Mouse (Mus musculus) cortical plate, adult 2 months (tissue): ENCODE measurements at regions not wholly inside any gene's neighbourhood (a gene's known extent, or its start where the extent isn't known, plus 50 kb on each side); places are given as distances from the start of the nearest gene placed in this dataset.

Source experiments
- H3K27ac ChIP-seq: fragments of 200-500 bp; 2 replicates; pipeline ENCODE4 v1.5.1; 2012; ENCODE audit warnings: low read length, control low read depth, inconsistent platforms; ENCODE audit not compliant: insufficient read depth
- H3K4me1 ChIP-seq: fragments of 200-500 bp; 2 replicates; pipeline ENCODE4 v1.6.1; 2011; ENCODE audit warnings: low read length; ENCODE audit not compliant: control insufficient read depth, insufficient read depth
- H3K4me3 ChIP-seq: fragments of 200-500 bp; 2 replicates; pipeline ENCODE4 v1.5.1; 2011; ENCODE audit warnings: mild to moderate bottlenecking, low read length, control low read depth; ENCODE audit not compliant: insufficient read depth
- CTCF ChIP-seq: fragments of 200-500 bp; IDR thresholded peaks from 2 replicates; pipeline ENCODE4 v1.5.1; 2011; ENCODE audit warnings: mild to moderate bottlenecking, control low read depth, low read length; ENCODE audit not compliant: insufficient read depth; ENCODE audit errors: extremely low read depth
- POLR2A ChIP-seq: fragments of 200-500 bp; IDR thresholded peaks from 2 replicates; pipeline ENCODE4 v1.6.1; 2011; ENCODE audit warnings: mild to moderate bottlenecking, low read length, control low read depth; ENCODE audit not compliant: insufficient read depth; ENCODE audit errors: extremely low read depth

DNA sequence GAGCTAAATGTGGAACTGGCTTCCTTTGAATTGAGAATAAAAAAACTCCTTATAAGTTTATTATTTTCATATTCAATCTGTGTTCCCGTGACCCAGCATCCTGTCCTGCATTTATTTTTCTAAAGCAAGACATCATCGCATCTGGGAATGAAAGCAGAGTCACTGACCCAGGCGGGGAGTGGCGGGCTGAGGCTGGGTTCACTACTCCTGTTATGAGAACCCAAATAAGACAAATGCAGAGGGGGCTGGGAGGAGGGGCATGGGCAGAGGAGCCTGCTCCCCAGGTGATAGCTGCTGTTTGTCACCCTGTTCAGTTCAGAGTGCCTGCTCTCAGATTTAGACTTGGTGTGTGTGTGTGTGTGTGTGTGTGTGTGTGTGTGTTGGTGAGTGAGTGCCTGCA lies 102.0 kb downstream of the Nxnl2 start:
- Histone ChIP-seq H3K27ac (no peak overlapping the region), H3K4me1 (no peaks in the 10 kb centered on the region), H3K4me3 (no peak overlapping the region)
- TF ChIP-seq POLR2A (no peak), CTCF (no peak)

DNA sequence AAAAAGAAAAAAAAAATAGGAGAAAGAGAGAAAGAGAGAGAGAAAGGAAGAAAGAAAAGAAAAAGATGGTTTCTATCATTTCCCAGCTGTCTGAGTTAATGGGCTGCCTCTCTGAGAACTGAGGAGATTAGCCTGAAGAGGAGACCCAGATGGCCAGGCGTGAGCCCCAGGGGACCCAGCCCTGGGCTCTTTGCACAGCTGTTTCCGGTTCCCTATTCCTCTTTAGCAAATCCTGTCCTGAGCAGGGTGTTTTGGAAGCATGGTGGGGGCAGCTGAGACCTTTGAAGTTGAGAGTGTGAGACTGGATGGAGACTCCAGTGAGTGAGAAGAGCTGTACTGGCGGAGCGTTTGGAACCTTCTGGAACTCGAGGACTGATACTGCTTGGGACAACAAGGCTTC lies 103.8 kb downstream of the Nxnl2 start:
- TF ChIP-seq POLR2A (no peak), CTCF (no peak)
- no peak overlapping the region for H3K27ac ChIP-seq
- H3K4me3 ChIP-seq = no peak overlapping the region
- no peaks in the 10 kb centered on the region for H3K4me1 ChIP-seq

DNA sequence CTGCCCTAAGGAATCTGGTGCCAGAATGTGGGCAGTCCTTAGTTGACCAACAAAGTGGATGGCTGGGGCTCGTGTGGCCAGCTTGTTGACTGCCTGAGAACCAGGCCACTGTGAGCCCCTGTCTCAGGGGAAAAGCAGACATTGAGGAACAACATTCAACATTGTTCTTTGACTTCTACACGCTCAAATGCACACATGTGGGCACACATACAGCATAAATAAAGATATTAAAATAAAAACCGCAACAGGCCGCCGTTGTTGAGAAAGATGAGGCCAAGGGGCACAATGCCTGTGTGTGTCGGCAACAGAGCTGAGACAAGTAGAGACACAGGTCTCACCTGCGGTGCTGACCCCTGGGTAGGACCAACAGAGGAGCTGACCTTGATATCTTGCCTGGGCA lies 105.8 kb downstream of the Nxnl2 start:
- Histone ChIP-seq H3K4me3 (no peak overlapping the region), H3K27ac (no peak overlapping the region), H3K4me1 (no peaks in the 10 kb centered on the region)
- TF ChIP-seq POLR2A (no peak), CTCF (no peak)

DNA sequence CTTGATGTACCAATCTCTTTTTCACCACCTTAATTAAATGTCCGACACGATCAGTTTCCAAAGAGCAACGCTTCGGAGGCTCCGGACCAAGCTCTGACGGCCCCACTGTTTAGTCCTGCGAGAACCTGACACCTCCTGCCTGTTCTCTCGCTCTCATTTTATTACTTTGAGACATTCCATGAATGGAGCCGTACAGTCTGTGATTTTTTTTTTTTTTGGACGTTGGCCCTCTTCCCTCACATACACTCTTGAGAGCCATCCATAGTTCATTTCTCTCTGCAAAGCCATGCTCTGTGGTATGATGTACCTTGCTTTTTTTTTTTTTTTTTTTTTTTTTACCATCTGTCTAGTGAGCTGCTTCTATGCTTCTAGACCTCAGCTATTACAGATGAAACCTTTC lies 106.7 kb downstream of the Nxnl2 start:
- H3K4me3 ChIP-seq = no peak overlapping the region
- TF ChIP-seq CTCF (no peak), POLR2A (no peak)
- H3K4me1 ChIP-seq = no peaks in the 10 kb centered on the region
- no peak overlapping the region for H3K27ac ChIP-seq

DNA sequence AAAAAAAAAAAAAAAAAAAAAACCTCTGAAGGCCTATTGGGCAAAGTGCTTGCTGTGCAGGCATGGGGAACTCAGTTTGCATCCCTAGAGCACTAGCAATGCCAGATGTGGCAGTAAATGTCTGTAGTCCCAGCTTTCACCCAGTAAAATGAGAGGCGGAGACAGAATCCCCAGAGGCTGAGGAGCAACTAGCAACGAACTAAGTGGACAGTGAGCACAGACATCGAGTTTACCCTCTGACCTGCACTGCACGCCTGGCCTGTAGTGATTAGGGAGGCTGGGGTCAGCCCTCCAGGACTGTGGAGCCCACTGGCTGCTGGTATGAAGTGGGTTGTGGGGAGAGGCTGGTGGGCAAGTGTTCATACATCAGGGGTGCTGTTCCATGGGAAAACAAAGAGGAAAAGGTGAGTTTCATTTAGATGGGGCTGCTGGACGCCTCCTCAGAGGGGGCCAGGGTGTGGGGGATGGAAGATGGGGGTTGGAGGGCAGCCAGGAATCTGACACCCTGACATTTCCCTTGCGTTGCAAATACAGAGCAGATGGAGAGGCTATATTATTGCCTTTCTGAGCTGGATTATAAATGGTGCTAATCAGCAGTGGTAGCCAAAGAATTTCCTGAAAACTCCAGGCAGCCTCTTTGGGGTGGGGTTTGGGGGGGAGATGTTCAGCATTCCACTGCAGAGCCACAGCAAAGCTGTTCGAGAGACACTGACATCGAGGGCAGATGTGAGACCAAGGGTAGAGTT lies 109.0 kb downstream of the Nxnl2 start:
- H3K4me1 ChIP-seq = no peaks in the 10 kb centered on the region
- H3K4me3 ChIP-seq = no peak overlapping the region
- H3K27ac ChIP-seq = no peak overlapping the region
- TF ChIP-seq CTCF (no peak), POLR2A (no peak)

DNA sequence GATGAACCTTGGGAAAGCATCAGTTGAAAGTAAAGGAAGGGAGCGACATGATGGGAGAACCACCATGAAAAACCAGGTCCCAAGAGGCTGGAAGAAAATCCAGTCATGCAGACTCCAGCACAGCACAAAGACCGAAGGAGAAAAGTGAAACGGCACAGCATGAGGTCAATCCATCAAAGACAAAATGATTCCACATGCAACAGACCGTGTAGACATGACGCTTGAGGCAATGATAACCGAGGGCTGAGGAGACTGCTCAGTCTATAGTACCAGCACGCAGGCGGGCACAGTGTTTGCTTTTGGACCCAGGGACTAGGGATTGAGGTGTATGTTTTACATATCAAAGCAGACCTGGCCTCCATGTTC lies 109.5 kb downstream of the Nxnl2 start:
- Histone ChIP-seq H3K4me1 (no peaks in the 10 kb centered on the region), H3K4me3 (no peak overlapping the region), H3K27ac (no peak overlapping the region)
- TF ChIP-seq CTCF = no peak
- TF ChIP-seq POLR2A = no peak

DNA sequence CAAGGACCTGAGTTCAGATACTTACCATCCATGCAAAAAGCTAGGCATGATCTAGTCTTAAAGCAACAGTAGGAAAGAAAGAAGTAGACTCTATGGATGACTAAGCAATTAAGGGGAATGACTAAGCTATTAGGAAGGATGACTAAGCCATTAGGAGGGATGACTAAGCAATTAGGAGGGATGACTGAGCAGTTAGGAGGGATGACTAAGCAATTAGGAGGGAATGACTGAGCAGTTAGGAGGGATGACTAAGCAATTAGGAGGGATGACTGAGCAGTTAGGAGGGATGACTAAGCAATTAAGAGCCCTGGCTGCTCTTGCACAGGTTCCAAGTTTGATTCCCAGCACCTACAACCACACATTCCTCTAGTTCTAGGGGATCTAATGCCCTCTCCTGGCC lies 113.9 kb downstream of the Nxnl2 start:
- Histone ChIP-seq H3K4me1 (no peaks in the 10 kb centered on the region), H3K27ac (no peak overlapping the region), H3K4me3 (no peak overlapping the region)
- TF ChIP-seq POLR2A = no peak
- TF ChIP-seq CTCF = no peak

DNA sequence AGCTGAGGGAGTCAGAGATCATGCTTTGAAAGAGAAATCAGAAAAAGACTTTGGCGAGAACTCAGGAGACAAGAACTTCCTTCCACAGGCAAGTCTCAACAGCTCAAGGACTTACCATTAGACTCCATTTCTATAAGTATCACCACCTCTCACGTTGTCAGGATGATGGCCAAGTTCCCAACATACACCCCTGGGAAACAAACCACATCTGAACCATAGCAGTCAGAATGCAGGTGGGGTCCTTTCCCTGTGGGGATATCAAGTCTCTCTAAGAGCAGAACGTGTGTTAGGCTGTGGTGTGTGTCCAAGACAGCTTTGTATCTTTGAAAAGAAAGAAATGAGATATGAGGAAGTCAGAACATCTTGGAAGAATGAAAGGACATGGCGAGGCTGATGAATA lies 118.6 kb downstream of the Nxnl2 start:
- Histone ChIP-seq H3K4me3 (no peak overlapping the region), H3K27ac (peak overlapping the region; percentile 27), H3K4me1 (peaks cover 8% of the 10 kb centered on the region)
- no peak for TF ChIP-seq POLR2A
- no peak for TF ChIP-seq CTCF

DNA sequence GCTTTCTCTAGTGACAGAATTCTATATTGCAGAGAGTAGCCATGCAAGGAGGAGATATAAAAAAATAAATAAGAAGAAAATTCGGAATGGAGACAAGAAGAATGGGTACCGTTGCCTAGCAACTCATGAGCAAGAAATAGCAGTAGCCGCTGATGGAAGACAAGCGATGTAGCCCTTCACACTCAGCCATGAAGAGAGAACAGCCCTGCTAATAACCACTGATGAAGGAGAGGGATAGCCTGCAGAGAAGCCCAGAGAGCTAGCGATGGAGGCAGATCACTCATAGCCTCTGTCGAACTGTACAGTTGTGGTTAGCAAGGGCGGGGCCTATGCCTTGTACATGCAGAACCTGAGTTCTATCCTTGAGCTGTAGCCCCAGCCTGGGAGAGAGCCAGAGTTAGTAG lies 118.4 kb upstream of the S1pr3 start:
- H3K4me1 ChIP-seq = peaks cover 8% of the 10 kb centered on the region
- H3K4me3 ChIP-seq = no peak overlapping the region
- peak overlapping the region; percentile 87 for H3K27ac ChIP-seq
- TF ChIP-seq CTCF = no peak
- no peak for TF ChIP-seq POLR2A

DNA sequence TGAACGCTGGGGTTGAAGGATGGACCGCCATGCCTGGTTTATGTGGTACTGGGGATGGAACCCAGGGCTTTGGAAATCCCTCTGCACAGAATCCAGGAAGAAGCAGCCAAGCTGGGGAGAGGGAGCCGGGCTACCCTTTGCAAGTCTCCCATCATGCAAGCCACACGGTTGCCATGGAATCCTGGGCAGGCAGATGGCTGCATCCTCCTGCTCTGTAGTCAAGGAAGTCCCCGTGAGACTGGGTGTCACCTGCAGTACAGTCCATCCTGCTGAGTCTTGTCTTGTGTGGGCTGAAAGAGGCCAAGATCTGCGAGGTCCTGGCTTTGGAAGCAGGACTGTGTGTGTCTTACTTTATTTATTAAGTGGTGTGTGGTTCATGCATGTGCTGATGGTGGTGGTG lies 117.5 kb upstream of the S1pr3 start:
- no peak for TF ChIP-seq POLR2A
- TF ChIP-seq CTCF = no peak
- peaks cover 8% of the 10 kb centered on the region for H3K4me1 ChIP-seq
- no peak overlapping the region; the same call in 1 of the 2 replicates for H3K27ac ChIP-seq
- H3K4me3 ChIP-seq = no peak overlapping the region
